Mouse (Mus musculus) embryonic facial prominence, embryonic 12.5 days (tissue): ENCODE measurements around the gene Cxcr5. TPM values are rescaled to one million over a fixed set of nuclear protein-coding genes. Genes with fewer than 3 reads are reported as not detected.

ENCODE experiments used
- ATAC-seq: fragments of 200-750 bp; cut with Nextera tagmentation; 2 replicates; pipeline ENCODE4 v1.8.0; 2017; ENCODE audit not compliant: insufficient number of reproducible peaks, insufficient read depth, low FRiP score, low TSS enrichment
- H3K27ac ChIP-seq: fragments of 300-500 bp; sonication (generic); 2 replicates; pipeline ENCODE4 v1.5.1; 2016; ENCODE audit warnings: mild to moderate bottlenecking
- H3K27me3 ChIP-seq: fragments of 300-500 bp; sonication (generic); 2 replicates; pipeline ENCODE4 v1.6.1; 2016; ENCODE audit warnings: mild to moderate bottlenecking, moderate library complexity
- H3K36me3 ChIP-seq: fragments of 300-500 bp; sonication (generic); 2 replicates; pipeline ENCODE4 v1.6.1; 2016; ENCODE audit warnings: mild to moderate bottlenecking
- H3K4me1 ChIP-seq: fragments of 300-500 bp; sonication (generic); 2 replicates; pipeline ENCODE4 v1.6.1; 2016
- H3K4me2 ChIP-seq: fragments of 300-500 bp; sonication (generic); replicated peaks from 2 replicates; pipeline ENCODE4 v1.6.1; 2016; ENCODE audit warnings: mild to moderate bottlenecking, moderate library complexity
- H3K4me3 ChIP-seq: fragments of 300-500 bp; sonication (generic); 2 replicates; pipeline ENCODE4 v1.5.1; 2016; ENCODE audit warnings: mild to moderate bottlenecking
- H3K9ac ChIP-seq: fragments of 300-500 bp; sonication (generic); 2 replicates; pipeline ENCODE4 v1.6.1; 2016; ENCODE audit warnings: mild to moderate bottlenecking, moderate library complexity
- H3K9me3 ChIP-seq: fragments of 300-500 bp; sonication (generic); 2 replicates; pipeline ENCODE4 v1.6.1; 2016; ENCODE audit warnings: mild to moderate bottlenecking, moderate library complexity
- WGBS: fragments of 180-500 bp; shearing (Covaris S2); methylation state at CpG from one replicate; pipeline ENCODE4 v1.1.7; 2016; 5-methylcytosine and 5-hydroxymethylcytosine counted together
- polyA plus RNA-seq: library from polyadenylated mRNA; unstranded; fragments of >200 nt; fragmentation: Nextera tagmentation; extraction: Ambion mirVana; gene quantifications from 2 replicates; pipeline ENCODE4 v1.2.1, GENCODE M21; 2016

The Cxcr5 gene
- polyA plus RNA-seq, 1 experiment from 2014 or later = 0.08 TPM

GRCm38 (mm10) chr9:44598899-44599495 lies 37.3 kb upstream of the Cxcr5 start:
- no peak overlapping the region for H3K27ac ChIP-seq
- WGBS = 4% methylated on average over 18 of the region's 18 CpGs
- H3K4me2 ChIP-seq = peak overlapping the region; percentile 37
- H3K9me3 ChIP-seq = no peaks in the 10 kb centered on the region
- 0 out of 2 replicates have a peak overlapping the region, but pooled peaks have one; percentile 1 for H3K4me3 ChIP-seq
- ATAC-seq = no peak
- no peaks in the 10 kb centered on the region for H3K27me3 ChIP-seq
- H3K4me1 ChIP-seq = peaks cover 14% of the 10 kb centered on the region
- H3K36me3 ChIP-seq = no peaks in the 10 kb centered on the region
- H3K9ac ChIP-seq = peak overlapping the region; percentile 4; the same call in 1 of the 2 replicates

DNA sequence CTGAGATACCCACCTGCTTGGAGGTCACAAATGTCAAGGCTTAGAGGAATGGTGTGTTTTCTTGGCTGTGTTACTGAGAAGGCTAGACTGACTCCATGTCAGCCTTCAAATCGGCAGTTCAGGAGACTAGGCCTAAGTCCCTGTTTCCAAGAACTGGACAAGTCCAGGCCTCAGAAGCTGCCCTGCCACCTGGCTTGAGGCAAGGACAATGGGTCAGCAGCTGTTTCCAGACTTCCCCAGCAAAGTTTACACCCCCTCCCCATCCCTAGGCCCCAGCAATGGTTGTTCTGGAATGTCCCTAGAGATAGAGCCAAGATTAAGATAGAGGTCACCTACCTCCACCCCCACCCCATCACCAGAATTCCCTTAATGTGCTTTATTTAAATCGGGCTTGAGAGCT lies 36.1 kb upstream of the Cxcr5 start:
- 90% methylated on average over 2 of the region's 2 CpGs for WGBS
- no peak for ATAC-seq
- H3K4me3 ChIP-seq = no peak overlapping the region
- no peak overlapping the region for H3K27ac ChIP-seq
- no peaks in the 10 kb centered on the region for H3K36me3 ChIP-seq
- no peak overlapping the region for H3K9ac ChIP-seq
- no peaks in the 10 kb centered on the region for H3K27me3 ChIP-seq
- H3K9me3 ChIP-seq = no peaks in the 10 kb centered on the region
- peaks cover 10% of the 10 kb centered on the region for H3K4me1 ChIP-seq
- no peak overlapping the region for H3K4me2 ChIP-seq

DNA sequence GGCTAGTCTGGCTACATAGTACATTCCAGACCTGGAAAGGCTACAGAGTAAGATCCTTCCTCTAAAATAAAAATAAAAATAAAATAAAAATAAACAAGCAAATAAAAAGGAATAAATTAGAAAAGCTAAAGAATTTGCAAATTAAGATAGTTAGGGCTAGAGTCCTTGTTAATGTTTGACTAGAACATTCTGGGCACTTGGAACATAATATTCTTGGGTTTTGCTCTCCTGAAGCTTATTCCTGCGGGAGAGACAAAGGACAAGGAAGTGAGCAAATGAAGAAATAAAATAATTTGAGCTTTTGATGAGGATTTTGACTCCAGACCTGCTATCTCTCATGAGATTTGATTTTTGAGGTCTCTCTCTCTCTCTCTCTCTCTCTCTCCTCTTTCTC lies 33.9 kb upstream of the Cxcr5 start:
- Histone ChIP-seq H3K27ac (no peak overlapping the region), H3K4me2 (no peak overlapping the region), H3K4me3 (no peak overlapping the region), H3K9ac (no peak overlapping the region), H3K36me3 (no peaks in the 10 kb centered on the region), H3K4me1 (peaks cover 9% of the 10 kb centered on the region), H3K27me3 (no peaks in the 10 kb centered on the region), H3K9me3 (0 out of 2 replicates have a peak, but pooled peaks cover 3% of the 10 kb centered on the region)
- WGBS = 81% methylated on average over 1 of the region's 1 CpGs
- no peak for ATAC-seq

- Histone ChIP-seq H3K36me3 (no peaks in the 10 kb centered on the region), H3K27me3 (no peaks in the 10 kb centered on the region), H3K4me1 (peaks cover 9% of the 10 kb centered on the region), H3K4me2 (no peak overlapping the region), H3K27ac (no peak overlapping the region), H3K4me3 (no peak overlapping the region), H3K9me3 (0 out of 2 replicates have a peak, but pooled peaks cover 3% of the 10 kb centered on the region), H3K9ac (no peak overlapping the region)
- WGBS = 81% methylated on average over 9 of the region's 9 CpGs
- no peak for ATAC-seq
Observed at GRCm38 (mm10) chr9:44594901-44595536, 33.3 kb upstream of the Cxcr5 start.

DNA sequence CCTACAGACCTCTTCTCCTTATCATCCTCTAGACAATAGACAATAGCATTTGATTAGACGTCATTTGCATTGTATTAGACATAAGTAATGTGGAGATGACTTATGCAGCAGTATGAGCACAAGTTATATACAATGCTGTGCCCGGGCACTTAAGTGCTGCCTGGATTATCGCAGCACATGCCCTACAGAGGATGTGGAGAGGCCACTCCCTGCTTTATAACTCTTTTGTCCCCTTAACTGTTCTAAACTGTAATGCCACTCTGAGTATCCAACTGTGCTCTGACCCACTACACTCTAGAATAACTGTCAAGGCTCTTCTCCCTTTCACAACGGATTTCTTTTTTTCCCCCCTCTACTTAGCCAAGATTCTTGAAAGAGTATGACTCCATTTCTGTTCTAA lies 32.2 kb upstream of the Cxcr5 start:
- 87% methylated on average over 4 of the region's 4 CpGs for WGBS
- no peak for ATAC-seq
- no peaks in the 10 kb centered on the region for H3K36me3 ChIP-seq

DNA sequence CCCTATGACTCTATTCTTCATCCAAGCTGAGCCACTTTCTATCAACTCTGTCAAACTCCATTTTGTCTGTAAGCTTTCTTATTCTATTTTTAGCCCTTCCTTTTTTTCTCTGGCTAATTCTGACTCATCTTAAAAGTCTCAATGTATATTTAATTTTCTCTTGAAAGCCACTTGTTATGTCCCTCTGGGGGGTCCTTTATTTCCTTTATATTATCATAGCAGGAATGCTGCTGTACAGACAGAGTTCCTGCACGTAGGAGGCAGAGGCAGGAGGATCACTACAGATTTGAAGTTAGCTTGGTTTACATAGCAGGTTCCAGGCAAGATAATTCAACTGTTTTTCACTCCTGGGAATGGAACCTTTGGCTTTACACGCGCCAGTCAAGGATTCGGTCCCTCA lies 31.5 kb upstream of the Cxcr5 start:
- Histone ChIP-seq H3K9me3 (0 out of 2 replicates have a peak, but pooled peaks cover 3% of the 10 kb centered on the region), H3K27ac (no peak overlapping the region), H3K9ac (no peak overlapping the region), H3K4me3 (no peak overlapping the region), H3K4me2 (no peak overlapping the region), H3K27me3 (no peaks in the 10 kb centered on the region), H3K4me1 (no peaks in the 10 kb centered on the region), H3K36me3 (no peaks in the 10 kb centered on the region)
- no peak for ATAC-seq
- WGBS = 83% methylated on average over 4 of the region's 4 CpGs

More for the DNA sequence above, 32.2 kb upstream of the Cxcr5 start:
- Histone ChIP-seq H3K4me1 (peaks cover 3% of the 10 kb centered on the region; the same call in 1 of the 2 replicates), H3K27ac (no peak overlapping the region), H3K9ac (no peak overlapping the region), H3K4me2 (no peak overlapping the region), H3K4me3 (no peak overlapping the region), H3K9me3 (0 out of 2 replicates have a peak, but pooled peaks cover 3% of the 10 kb centered on the region), H3K27me3 (no peaks in the 10 kb centered on the region)

GRCm38 (mm10) chr9:44591595-44592188 lies 30.0 kb upstream of the Cxcr5 start:
- H3K9me3 ChIP-seq = 0 out of 2 replicates have a peak, but pooled peaks cover 3% of the 10 kb centered on the region
- H3K4me2 ChIP-seq = no peak overlapping the region
- no peaks in the 10 kb centered on the region for H3K36me3 ChIP-seq
- no peak overlapping the region for H3K9ac ChIP-seq
- no peak overlapping the region for H3K27ac ChIP-seq
- no peaks in the 10 kb centered on the region for H3K27me3 ChIP-seq
- H3K4me1 ChIP-seq = no peaks in the 10 kb centered on the region
- ATAC-seq = no peak
- H3K4me3 ChIP-seq = no peak overlapping the region
- WGBS = 80% methylated on average over 7 of the region's 7 CpGs

GRCm38 (mm10) chr9:44590969-44591368 lies 29.3 kb upstream of the Cxcr5 start:
- no peak overlapping the region for H3K4me3 ChIP-seq
- H3K9ac ChIP-seq = no peak overlapping the region
- no peaks in the 10 kb centered on the region for H3K27me3 ChIP-seq
- WGBS = 7% methylated on average over 2 of the region's 2 CpGs
- ATAC-seq = no peak
- no peaks in the 10 kb centered on the region for H3K4me1 ChIP-seq
- no peak overlapping the region for H3K27ac ChIP-seq
- 0 out of 2 replicates have a peak, but pooled peaks cover 3% of the 10 kb centered on the region for H3K9me3 ChIP-seq
- no peaks in the 10 kb centered on the region for H3K36me3 ChIP-seq
- no peak overlapping the region for H3K4me2 ChIP-seq

DNA sequence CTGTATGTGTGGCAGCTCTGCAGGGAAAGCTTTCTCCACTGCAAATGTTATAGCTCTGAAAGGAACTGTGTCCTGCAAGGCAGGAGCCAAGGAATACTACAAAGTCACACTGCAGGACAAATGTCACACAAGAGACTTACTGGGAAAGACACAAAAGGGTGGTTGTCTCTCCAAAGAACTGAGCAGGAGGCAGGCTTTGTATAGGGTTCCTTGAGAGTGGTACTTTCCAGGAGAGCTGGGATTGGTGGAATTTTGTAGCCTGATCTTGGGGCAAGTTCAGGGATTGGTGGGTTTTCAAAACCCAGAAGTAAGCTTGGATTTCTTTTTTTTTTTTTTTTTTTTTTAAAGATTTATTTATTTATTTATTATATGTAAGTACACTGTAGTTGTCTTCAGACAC lies 27.4 kb upstream of the Cxcr5 start:
- Histone ChIP-seq H3K27me3 (no peaks in the 10 kb centered on the region), H3K9ac (no peak overlapping the region), H3K4me3 (no peak overlapping the region), H3K9me3 (0 out of 2 replicates have a peak, but pooled peaks cover 3% of the 10 kb centered on the region), H3K4me2 (no peak overlapping the region), H3K27ac (no peak overlapping the region), H3K36me3 (no peaks in the 10 kb centered on the region), H3K4me1 (no peaks in the 10 kb centered on the region)
- no peak for ATAC-seq

DNA sequence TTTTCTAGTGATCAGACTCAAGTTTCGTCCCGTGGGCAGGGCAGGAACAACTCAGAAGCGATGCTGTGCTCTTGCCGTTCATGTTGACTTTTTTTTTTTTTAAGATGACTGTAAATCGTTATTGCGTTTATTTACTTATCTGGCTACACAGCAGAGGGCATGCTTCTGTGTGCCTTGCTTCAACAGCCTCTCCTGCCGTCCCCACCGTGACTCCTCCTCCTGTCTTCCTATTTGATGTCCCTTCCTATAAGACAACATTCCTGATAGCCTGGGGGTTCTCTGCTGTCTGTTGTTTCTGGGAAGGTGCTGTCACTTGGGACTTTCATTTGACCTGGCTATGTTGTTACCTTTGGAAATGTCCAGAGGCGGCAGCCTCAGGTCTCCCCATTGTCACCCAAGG lies 26.9 kb upstream of the Cxcr5 start:
- no peak overlapping the region for H3K27ac ChIP-seq
- 0 out of 2 replicates have a peak, but pooled peaks cover 3% of the 10 kb centered on the region for H3K9me3 ChIP-seq
- no peaks in the 10 kb centered on the region for H3K36me3 ChIP-seq
- ATAC-seq = no peak
- H3K4me2 ChIP-seq = no peak overlapping the region
- no peaks in the 10 kb centered on the region for H3K4me1 ChIP-seq
- no peak overlapping the region for H3K9ac ChIP-seq
- no peaks in the 10 kb centered on the region for H3K27me3 ChIP-seq
- H3K4me3 ChIP-seq = no peak overlapping the region
- 52% methylated on average over 9 of the region's 9 CpGs for WGBS

DNA sequence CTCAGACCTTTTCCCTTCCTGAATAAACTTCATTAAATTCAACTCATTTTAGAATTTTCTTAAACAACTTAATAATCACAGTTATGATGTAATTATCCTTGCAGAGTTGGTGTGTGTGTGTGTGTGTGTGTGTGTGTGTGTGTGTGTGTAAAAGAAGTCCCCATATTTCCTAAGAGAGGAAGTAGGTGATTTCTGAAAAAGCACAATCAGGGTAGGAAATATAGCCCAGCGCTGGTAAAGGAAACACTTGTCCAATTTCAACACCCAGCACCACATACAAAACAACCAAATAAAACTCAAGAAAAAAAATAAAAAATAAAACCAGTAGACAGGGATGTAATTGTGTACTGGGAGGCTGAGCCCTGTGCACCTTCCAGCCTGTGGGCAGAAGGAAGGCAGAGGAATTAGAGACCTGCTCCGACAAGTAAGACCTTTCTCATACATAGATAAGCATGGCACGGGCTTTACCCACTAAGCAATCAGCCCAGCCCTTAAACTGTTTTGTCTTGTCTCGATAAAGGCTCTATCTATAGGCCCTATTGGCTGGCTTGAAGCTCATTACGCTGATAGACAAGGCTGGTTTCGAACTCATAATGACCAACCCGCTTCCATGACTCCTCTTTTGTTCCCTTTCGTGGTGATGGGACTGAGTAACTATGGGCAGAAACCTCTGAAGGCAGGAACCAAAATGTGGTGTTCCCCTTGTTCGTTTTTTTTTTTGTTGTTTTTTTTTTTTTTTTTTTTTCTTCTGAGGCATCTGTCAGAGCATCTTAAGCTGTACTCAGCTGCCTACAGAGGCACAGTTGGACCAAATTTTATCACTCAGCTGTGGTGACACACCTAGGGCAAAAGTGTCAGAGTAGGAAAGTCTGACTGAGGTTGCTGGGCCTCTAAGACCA lies 25.8 kb upstream of the Cxcr5 start:
- Histone ChIP-seq H3K27ac (no peak overlapping the region), H3K9me3 (0 out of 2 replicates have a peak, but pooled peaks cover 3% of the 10 kb centered on the region), H3K9ac (no peak overlapping the region), H3K4me1 (no peaks in the 10 kb centered on the region), H3K27me3 (no peaks in the 10 kb centered on the region), H3K36me3 (no peaks in the 10 kb centered on the region), H3K4me3 (no peak overlapping the region), H3K4me2 (no peak overlapping the region)
- 87% methylated on average over 9 of the region's 9 CpGs for WGBS
- ATAC-seq = no peak
